Mouse (Mus musculus) ovary, postnatal 10 days (tissue): ENCODE results near the gene Frmd4a.
"Not testable (repeated sequence)": the region's sequence is repeated elsewhere in the genome, so short reads cannot be mapped to it uniquely, and the experiment has no call there.

ENCODE experiments used
- DNase-seq: peaks from one replicate; pipeline ENCODE4 v3.0.0; 2022; ENCODE audit warnings: low spot score

Gene Frmd4a

DNA sequence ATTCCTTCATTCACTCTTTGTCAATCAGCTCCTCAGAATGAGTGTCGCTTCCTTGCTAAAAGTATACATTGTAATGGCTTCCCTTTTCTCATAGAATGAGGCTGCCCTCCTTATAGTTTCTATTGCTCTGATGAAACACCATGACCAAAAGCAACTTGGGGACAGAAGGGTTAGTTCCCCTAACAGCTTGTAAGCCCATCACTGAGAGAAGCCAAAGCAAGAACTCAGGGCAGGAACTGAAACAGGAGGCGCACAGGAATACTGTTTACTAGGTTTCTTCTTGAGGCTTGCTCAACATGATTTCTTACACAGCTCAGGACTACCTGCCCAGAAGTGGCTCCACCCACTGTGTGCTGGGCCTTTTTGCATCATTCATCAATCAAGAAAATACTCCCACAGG lies 273.0 kb downstream of the Frmd4a start:
- no peak for DNase-seq

DNA sequence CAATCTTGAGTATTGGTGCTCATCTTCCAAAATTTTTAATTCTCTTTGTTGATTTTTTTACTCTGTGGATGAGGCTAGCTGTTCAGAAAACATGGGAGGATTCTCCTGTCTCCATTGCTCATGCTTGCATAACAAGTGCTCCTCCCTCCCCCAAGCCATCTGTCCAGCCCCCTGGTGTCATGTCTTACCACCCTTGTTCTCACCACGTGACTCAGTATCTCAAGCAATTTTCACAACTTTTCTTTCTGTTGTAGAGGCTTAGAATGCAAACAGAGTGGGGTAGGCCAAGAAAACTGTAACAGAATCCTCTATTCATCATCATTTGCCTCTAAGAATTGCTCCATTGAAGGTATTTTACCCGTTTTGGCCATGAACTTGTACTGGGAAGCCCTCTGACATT lies 273.6 kb downstream of the Frmd4a start:
- no peak for DNase-seq

DNA sequence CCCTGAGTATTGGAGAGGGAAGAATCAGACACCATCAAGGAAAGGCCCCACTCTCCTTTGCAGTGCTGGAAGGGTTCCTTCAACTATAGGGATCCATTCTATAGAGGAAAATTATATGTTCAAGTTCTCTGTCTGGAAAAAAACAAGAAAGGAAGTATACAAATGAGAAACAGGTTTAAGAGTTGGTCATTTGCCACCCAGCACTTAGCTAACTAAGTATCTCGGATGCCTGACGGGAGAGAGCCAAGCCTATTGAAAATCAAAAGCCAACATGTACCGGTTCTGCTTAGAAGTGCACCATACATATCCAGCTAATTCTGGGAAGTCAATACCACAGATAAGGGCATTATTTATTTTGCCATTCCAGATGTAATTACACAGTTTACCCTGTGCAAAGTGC lies 274.2 kb downstream of the Frmd4a start:
- no peak for DNase-seq

DNA sequence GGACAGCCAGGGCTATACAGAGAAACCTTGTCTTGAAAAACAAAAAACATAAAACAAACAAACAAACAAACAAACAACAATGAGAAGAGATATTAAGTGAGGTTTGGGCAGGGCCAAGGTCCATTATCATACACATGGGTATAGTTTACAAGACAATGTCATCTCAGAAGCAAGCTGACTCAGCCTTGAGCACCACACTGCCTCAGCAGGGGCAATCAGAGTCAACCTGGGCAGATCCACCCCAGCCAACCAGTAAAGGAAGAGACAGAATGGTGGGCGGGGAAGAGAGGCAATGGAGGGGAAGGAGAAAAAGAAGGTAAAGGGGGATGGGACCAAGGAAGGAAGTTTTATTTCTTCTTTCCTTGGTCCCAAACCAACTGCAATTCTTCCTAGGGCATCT lies 276.2 kb downstream of the Frmd4a start:
- no peak for DNase-seq

DNA sequence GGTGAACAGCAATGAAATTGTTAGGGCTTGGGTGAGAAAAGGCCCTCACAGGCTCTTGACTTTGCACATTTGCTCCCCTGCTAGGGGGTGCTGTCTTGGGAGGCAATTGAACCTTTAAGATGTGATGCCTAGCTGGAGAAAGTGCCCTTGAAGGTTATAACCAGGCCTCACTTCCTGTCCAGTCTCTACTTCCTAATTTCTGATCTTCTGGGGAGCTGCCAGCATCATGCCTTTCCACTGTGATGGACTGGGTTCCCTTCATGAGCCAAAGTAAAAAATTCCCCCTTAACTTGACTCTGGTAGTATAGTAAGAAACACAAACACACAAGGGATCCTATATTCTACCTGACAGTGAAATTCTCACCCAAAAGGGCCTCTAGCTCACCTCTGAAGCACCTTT lies 278.1 kb downstream of the Frmd4a start:
- DNase-seq = no peak

DNA sequence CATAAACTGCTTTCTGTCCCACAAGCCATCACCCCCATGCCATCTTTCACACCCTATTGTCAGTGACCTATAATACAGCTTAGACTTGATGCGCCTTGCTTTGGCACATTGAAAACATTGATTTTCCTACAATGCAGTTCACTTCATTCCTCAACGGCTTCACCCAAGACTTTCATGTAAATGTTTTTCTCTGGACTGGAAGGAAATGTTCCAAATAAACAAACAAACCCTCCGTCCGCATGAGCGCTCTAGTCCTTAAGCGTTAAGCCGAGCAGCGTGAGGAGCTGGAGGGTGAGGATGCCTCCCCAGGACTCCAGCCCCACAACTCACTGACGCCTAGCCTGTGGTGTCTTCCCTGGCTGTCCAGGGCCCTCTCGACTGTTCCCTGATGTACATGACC lies 279.4 kb downstream of the Frmd4a start:
- DNase-seq = no peak

DNA sequence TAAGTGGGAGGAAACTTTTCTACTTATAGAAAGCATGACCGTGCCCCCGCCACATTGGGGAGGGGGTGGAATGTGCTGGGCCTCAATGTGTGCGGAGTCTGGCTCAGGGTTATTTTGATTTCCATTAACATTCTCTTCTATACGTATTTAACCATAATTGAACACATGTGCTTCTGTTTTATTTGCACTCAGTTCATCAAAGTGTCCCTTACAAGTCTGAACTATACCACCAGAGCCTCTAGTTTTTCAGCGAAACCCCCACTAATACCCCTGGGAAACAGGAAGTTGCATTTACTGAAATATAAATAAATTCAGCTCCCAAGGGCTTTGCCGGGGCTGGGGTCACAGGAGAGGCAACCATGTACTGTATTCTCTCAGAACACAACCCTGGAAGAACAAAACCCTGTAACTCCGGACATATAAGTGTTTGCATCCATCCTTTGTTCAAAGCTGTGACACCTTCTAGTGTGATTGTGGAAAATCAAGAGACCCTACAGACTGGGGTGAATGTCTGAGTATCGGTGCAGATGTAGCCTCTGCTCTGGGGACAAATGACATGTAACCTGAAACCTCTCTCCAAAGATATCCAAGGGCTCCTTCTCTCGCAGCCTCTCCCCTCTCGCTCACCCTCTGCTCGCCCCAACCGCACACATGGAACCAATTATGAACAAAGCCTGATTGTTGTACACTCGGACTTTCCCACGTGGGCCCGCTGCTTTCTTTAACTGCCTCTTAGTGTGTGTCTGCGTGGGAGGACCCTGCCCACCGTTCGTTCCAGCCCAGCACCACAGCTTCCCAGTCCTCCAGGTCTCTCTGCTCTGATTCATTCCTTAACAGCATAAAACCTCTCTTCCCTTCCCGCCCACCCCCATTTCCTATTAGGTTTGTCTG lies 281.1 kb downstream of the Frmd4a start:
- DNase-seq = peak; percentile 18

DNA sequence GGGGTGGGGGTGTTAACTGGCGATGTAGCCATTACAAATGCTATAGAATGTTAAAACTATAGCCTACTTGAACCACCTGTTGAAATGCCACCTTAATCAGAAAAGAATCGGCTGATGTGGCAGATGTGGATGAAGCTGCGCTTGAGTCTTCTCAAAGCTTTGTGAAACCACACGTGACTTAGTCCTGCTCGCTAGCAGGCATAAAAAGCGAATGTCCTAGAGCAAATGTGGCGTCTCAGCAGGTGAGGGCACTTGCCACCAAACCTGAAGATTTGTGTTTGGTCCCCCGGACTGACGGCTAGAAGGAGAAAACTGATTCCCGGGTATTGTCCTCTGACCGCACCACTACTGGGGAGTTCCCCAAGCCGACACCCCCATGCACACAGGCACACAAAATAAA lies 282.1 kb downstream of the Frmd4a start:
- DNase-seq = no peak

DNA sequence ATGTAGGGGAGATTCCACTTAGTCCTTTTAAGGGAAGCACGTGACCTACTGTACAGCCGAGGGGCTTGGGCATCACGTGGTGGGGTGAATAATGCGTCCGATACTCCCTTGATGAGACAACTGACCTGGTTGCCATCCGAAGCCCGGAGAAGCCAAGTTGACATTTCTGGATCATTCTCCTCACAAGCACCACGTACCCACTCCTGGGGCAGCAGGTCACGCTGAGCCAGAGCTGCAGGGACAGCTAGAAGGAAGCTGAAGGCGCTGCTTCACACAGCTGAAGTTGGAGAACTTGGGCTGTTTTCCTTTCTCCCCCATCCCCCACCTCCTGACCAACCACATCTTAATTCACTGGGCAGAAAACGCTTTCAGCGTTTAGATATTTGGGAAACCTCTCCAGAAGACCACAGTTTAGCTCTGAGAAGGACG lies 282.9 kb downstream of the Frmd4a start:
- no peak for DNase-seq

DNA sequence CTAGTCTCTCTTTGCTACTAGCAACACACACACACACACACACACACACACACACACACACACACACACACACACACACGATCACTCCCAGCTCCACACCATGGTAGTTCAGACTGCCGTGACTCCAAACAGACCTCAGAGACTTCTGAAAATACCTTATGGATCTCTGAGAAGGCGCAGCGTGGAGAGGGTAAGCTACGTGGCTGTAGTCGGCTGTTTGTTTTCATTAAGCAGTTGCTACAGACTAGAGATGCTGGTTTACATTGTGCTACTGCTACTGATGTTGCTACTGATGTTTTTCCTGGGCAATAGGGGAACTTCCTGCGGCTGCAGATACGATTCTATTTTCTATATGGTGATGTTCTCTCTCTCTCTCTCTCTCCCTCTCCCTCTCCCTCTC lies 283.3 kb downstream of the Frmd4a start:
- DNase-seq = no peak

DNA sequence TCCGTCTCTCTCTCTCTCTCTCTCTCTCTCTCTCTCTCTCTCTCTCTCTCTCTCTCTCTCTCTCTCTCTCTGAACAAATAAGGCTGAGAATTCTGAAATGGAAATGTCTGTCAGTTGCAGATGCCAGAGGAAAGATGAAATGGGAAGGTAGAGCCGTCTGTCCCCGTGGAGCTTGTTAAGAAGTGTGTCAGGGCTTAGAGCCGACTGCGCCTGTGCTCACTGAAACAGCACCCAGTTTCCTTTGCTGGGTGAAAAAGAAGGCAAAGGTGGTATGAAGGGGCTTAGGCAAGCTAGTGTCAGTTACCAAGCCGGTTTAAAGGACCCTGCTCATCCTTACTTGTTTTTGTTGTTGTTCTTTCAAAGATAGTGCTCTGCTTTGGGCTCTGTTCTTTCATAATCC lies 283.7 kb downstream of the Frmd4a start:
- no peak for DNase-seq

DNA sequence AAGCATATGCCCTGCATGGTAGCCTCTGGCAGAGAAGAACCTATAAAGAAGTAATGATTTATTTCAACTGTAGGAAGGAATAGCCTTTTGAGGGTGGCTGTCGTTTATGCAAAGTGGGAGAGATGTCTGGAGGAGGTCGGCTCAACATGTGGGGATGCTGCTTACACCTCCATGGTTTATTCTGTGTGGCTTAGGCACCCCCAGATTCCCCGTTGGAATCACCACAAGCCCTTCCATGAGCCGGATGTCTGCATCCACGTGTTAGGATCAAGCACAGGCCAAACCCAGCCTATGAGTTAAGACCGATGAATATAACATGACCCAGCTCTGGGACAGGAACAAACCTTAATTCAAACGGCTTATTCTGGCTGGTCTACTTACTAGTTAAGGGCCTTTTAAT lies 284.2 kb downstream of the Frmd4a start:
- DNase-seq = no peak

DNA sequence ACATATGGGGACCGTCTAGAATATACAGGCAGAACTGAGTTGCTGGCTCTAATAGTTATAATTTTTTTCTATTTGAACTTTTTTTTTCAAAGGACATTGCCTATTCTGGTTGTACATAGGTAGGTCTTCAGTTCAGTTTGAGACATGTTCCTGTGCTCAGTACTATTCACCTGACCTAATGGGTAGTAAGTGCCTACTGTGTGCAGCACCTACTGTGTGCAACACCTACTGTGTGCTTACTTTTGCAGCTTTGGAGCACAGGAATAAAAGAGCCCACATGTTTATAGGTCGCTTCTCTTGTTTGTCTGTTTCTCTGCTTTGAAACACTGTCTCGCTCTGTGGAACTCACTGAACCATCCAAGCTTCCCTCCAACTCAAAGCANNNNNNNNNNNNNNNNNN lies 284.6 kb downstream of the Frmd4a start:
- no peak for DNase-seq

DNA sequence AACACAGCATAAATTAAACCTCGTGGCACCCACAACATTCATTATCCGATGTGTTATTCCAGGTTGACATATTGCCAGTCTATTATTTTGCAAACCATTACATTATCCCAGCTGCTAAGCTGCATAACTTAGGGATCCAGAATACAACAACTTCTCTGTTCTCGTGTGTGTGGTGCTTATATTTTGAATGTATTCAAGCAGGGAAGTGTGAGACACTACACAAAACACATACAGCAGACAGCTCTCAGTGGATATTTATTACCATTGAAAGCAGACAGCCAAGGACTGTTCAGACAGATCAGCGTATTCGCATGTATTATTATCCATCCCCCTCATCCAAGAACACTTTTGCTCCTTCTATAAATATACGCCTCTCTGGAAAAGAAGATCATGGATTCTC lies 289.6 kb downstream of the Frmd4a start:
- DNase-seq = no peak

DNA sequence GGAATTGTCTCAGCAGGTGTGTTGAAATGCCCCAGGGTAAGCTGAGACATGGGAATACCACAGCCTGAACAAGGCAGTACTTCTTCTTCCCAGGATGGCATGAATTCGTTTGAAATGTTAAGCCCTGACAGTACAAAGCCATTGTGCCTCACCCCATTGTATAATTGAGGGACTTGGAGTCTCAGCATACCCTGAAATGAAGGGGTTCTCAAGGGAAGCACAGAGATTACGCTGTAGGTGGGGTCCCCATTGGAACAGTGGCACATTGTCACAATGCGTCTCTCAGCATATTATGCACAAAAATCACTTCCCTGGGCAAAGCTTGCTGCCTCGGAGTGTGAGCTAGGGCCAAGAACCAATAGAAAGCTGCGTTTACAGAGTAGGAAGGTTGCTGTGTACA lies 297.0 kb downstream of the Frmd4a start:
- DNase-seq = no peak

DNA sequence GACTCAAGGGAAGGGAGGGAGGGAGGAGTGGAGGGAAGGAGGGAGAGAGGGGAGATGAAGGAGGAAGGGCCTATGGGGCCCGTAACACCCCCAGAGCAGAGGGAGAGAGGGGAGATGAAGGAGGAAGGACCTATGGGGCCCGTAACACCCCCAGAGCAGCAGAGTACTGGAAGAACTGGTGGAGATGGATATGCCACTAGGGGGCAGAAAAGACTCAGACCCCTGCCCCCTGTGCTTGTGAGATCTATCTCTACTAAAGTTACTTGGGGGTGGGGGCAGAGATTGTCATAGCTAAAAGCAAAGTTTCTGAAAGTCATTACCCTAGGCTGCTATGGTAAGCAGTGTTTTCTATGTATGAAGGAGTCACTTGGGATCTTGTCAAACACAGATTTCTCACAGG lies 299.1 kb downstream of the Frmd4a start:
- no peak for DNase-seq

DNA sequence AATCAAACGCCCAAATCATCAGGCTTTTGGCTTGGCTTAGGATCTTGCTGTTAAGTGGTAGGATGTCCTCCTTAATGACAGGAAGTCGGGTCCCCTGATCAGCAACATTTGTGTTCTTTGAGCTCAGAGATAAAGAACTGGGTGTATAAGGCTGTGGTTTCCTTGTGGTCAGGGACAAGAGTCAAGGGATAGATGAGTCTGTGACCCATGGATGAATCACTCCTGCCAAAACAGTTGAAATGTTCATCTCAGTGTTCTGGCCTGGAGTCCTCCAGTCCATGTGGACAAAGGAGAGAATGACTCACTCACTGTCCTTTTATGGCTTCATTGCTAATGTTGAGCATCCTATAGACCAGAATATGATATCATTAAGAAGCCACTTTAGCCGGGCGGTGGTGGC lies 300.6 kb downstream of the Frmd4a start:
- no peak for DNase-seq

DNA sequence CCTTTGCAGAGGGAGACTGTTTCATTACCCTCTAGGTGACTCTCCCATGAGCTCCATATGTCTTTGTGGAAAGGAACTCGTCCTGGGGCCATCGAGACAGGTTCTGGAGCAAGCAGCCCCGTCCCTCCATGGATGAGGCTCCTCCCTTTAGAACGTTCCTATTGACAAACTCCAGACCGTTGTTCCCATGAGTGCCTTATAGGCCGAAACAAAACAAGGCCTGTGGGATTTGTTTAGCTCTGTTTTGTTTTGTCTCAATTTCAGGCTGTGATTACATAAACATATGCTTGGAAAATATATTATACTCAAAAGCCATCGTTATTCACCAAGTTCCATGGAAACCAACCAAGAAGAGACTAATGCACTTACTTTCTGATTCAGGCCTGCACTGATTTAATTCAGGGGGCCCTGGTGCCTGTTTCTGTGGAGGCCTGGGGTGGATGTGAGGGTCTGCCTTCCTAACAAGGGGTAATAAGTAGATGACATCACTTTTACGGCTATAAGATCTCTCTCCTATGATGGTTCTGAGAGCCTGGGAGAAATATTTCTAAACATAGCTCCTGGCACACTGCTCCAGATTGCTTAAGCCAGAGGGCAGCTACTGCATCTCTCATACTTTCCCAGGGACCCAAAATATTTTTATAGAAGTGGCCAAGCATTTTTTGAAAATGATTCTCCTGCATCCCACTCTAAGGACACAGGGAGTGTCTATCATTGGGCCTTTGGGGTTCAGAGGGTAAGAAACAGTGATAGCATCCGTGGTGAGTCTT lies 308.9 kb downstream of the Frmd4a start:
- DNase-seq = no peak

DNA sequence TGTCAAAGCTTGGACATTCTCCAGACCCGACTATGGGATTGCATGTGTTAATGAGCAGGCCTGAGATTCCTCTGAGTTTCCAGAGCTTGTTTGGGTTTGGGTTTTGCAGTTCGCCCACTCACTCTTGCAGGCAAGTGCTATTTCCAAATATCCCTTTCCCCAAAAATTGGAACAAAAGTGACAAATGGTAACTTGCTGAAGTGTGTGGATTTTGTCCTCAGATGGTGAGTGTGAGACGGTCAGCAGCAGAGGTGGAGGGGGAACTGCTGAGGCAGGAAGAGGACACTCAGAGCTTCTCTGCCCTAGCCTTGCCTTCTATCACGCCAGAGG lies 309.5 kb downstream of the Frmd4a start:
- no peak for DNase-seq

DNA sequence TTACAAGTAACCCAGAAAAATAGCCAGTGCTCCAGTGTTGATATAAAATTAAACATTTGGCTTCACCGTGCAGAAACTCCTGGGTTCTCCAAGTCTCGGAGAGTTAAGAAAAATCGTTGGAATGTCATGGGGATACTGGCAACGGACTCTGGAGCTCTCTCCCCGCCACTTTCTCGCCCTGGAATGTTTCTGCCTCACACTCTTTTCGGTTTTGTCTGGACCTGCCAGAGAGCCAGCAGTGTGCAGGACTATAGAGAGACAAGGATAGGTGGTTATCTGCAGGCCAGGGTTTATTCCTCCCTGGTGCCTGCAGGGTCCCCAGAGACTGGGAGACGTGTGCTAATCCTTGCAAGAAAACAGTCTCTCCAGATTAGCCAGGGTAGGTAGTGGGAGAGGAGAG lies 314.9 kb downstream of the Frmd4a start:
- DNase-seq = no peak

DNA sequence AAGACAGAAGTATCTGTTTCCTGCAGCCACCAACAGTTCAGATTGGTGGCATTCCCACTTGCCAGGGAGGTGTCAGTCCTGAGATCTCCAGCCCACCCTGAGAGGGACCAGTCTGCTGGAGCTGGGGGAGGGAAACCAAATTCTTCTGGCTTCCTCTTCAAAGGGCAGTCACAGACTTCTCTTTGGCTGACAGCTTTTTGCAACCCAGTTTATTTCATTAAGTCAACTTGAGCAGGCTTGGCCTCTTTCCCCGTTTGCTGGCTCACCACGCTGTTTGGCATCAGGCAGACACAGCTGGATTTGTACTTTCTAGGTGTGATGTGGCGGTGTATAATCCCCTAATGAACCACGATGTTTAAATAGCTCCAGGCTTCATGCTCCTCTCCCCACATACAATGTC lies 316.7 kb downstream of the Frmd4a start:
- DNase-seq = no peak

DNA sequence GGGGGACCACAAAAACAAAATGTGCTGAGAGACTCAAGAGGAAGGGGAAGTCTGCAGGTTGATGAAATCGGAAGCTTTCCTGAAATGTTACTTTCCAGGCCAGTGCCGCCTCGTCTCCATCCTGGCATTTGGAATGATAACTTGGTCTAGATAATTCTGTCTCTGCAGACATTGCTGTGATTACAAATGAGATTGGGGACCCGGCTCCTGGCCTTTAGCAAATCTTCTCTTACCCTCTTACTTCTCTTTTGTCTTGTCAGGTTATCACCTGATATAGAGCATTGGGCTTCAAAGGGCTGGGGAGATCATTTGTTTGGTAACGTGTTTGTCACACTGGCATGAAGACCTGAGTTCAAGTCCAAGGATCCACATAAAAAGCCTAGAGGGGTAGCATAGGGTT lies 317.4 kb downstream of the Frmd4a start:
- DNase-seq = no peak

DNA sequence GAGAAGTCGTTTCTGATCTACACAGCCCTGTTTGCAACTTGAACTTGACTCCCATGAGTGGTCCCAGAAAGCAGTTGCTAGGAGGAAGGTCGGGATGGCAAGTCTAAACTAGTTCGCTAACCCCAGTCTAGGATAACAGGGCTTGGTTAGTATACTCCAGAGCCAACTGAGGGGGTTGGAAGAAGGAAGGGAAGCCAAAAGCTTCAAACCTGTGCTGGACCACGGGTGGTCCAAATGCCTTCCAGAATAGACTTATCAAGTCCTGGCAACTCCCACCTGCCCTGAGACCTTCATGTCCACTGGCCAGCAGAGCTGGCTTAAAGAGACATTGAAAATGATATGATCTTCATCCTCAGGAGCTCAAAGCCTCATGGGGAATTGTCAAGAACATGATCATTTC lies 318.4 kb downstream of the Frmd4a start:
- DNase-seq = no peak

DNA sequence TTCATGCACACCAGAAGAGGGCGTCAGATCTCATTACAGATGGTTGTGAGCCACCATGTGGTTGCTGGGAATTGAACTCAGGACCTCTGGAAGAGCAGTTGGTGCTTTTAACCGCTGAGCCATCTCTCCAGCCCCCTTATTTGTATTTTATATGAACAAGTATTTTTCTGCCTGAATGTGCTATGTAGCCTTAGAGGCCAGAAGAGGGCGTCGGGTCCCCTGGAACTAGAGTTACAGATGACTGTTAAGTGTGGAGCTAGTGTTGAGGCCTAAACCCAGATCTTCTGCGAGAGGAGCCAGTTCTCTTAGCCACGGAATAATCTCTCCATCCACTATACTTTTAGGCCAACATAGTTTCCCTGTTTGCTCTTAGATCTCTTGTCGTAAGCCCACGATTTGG lies 320.8 kb downstream of the Frmd4a start:
- not testable (repeated sequence) for DNase-seq
